Mouse (Mus musculus): Measurements from ENCODE around the gene Slc12a5.

DNA sequence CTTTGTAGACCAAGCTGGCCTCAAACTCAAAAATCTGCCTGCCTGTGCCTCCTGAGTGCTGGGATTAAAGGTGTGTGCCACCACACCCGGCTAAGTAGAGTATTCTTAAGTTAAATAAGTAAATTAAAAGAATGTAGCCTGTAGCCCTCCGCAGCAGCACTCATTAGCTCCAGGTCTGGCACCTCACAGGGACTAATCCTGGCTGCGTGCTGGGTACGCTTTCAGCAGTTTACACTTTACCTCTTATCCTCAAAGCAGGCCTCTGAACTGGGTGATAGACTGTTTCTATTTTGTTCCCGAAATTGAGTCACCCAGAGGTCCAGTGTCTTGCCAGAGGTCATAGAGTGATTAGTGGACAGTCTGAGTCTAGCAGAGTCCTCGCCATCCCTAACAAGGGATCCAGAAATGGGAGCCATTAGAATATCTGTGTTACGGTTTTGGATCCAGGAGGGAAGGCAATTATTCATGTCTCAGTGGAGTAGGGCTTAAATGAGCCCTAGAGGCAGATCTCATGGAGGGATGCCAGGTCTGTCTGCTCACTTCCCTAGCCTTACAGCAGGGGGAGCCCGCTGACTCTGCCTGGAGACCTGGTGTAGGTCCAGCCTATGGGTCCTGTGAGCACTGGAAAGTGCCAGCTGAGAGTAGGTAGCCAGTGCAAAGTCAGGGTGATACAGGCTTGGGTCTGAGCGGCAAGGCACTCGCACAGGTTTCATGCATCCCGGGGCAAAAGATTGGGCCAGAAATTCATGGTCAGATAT, 36.3 kb upstream of the Slc12a5 start:
- peak; percentile 93 for TF ChIP-seq CTCF (IDR thresholded peaks at IDR 0.05; ENCODE audit: low read depth)
- TF ChIP-seq EP300 (IDR thresholded peaks at IDR 0.05; ENCODE audit: low read depth), result no peak
